In genomic region chr12:16789756-16790155, GRCm38 (mm10) we compare ENCODE assay signal across 19 mouse cellular contexts. TPM values are rescaled to one million over a fixed set of nuclear protein-coding genes. Genes with fewer than 3 reads are reported as not detected.
A peak's percentile ranks its signal among the peaks of the same experiment; 100 is the strongest.
DNase-seq lines count a peak whose midpoint lies in the region; ATAC-seq lines count a peak whose summit lies in the region.
"Had no signal": no experiment of that assay in that cellular context is flagged by ENCODE, and none has a peak within 500 bp of the region (broad histone marks: within the 10 kb centered on the region; RNA-seq: fewer than 3 reads in every experiment).

No protein-coding gene starts in this region.

- H3K9me3 ChIP-seq in hindbrain, embryonic 10.5 days: no peaks in the 10 kb centered on the region
- no peaks in the 10 kb centered on the region for H3K9me3 ChIP-seq in hindbrain, embryonic 13.5 days
- no peaks in the 10 kb centered on the region for H3K9me3 ChIP-seq in neural tube, embryonic 15.5 days (replicated peaks)
- H3K9me3 ChIP-seq: embryonic facial prominence, embryonic 12.5 days; limb, embryonic 13.5 days had no signal

- H3K4me3 ChIP-seq in hindbrain, embryonic 10.5 days: peak overlapping the region; percentile 27
- no peak overlapping the region for H3K4me3 ChIP-seq in hindbrain, embryonic 13.5 days
- no peak overlapping the region for H3K4me3 ChIP-seq in neural tube, embryonic 15.5 days (replicated peaks)
- H3K4me3 ChIP-seq: embryonic facial prominence, embryonic 12.5 days; layer of hippocampus, adult 2 months; limb, embryonic 13.5 days had no signal

- H3K27me3 ChIP-seq in hindbrain, embryonic 10.5 days (ENCODE audit: insufficient read depth, poor library complexity, severe bottlenecking): no peaks in the 10 kb centered on the region
- no peaks in the 10 kb centered on the region for H3K27me3 ChIP-seq in hindbrain, embryonic 13.5 days
- H3K27me3 ChIP-seq in neural tube, embryonic 15.5 days (replicated peaks): no peaks in the 10 kb centered on the region
- H3K27me3 ChIP-seq: embryonic facial prominence, embryonic 12.5 days; limb, embryonic 13.5 days; Patski had no signal

- WGBS in hindbrain, embryonic 10.5 days: 2% methylated on average over 4 of the region's 4 CpGs
- 7% methylated on average over 4 of the region's 4 CpGs for WGBS in hindbrain, embryonic 13.5 days
- WGBS in neural tube, embryonic 15.5 days: 4% methylated on average over 4 of the region's 4 CpGs

- peak overlapping the region; percentile 89 for H3K27ac ChIP-seq in hindbrain, embryonic 10.5 days
- no peak overlapping the region for H3K27ac ChIP-seq in hindbrain, embryonic 13.5 days
- no peak overlapping the region for H3K27ac ChIP-seq in neural tube, embryonic 15.5 days (replicated peaks)
- H3K27ac ChIP-seq: embryonic facial prominence, embryonic 12.5 days; layer of hippocampus, adult 2 months; limb, embryonic 13.5 days; liver, embryonic 14.5 days had no signal

- H3K9ac ChIP-seq in hindbrain, embryonic 13.5 days: no peak overlapping the region
- H3K9ac ChIP-seq in neural tube, embryonic 15.5 days (replicated peaks): no peak overlapping the region
- H3K9ac ChIP-seq: embryonic facial prominence, embryonic 12.5 days; limb, embryonic 13.5 days; liver, embryonic 14.5 days had no signal

- peak; percentile 90 for DNase-seq in hindbrain, embryonic 10.5 days (ENCODE audit: low spot score)
- peak; percentile 69 for DNase-seq in neural tube, embryonic 10.5 days (ENCODE audit: extremely low spot score, low spot score)
- DNase-seq in fibroblast of lung, adult 2 months (ENCODE audit: low read depth): peak; percentile 84
- peak; percentile 76 for DNase-seq in retina, postnatal 1 day
- DNase-seq in adrenal gland, postnatal 10 days: no peak
- DNase-seq in heart, adult 18-20 months: no peak
- DNase-seq: cerebellum, adult 9-11 months; kidney, adult 11 months; kidney, postnatal 10 days; thymus, postnatal 4 days had no signal

- H3K36me3 ChIP-seq in hindbrain, embryonic 10.5 days: peaks cover 53% of the 10 kb centered on the region
- H3K36me3 ChIP-seq in hindbrain, embryonic 13.5 days: no peaks in the 10 kb centered on the region
- no peaks in the 10 kb centered on the region for H3K36me3 ChIP-seq in neural tube, embryonic 15.5 days
- H3K36me3 ChIP-seq: embryonic facial prominence, embryonic 12.5 days; limb, embryonic 13.5 days had no signal

- ATAC-seq in hindbrain, embryonic 13.5 days (ENCODE audit: low FRiP score): no peak
- no peak for ATAC-seq in neural tube, embryonic 15.5 days (ENCODE audit: low FRiP score)
- ATAC-seq: activated CD4-positive, CD25-positive, alpha-beta regulatory T cell, adult 4 months; Patski had no signal

- no peak overlapping the region for H3K4me2 ChIP-seq in hindbrain, embryonic 13.5 days
- H3K4me2 ChIP-seq in neural tube, embryonic 15.5 days: no peak overlapping the region
- H3K4me2 ChIP-seq: embryonic facial prominence, embryonic 12.5 days; limb, embryonic 13.5 days had no signal

- H3K4me1 ChIP-seq in hindbrain, embryonic 10.5 days (replicated peaks): peaks cover 54% of the 10 kb centered on the region
- H3K4me1 ChIP-seq in hindbrain, embryonic 13.5 days (replicated peaks): peaks cover 7% of the 10 kb centered on the region; the same call in 1 of the 2 replicates
- no peaks in the 10 kb centered on the region; the same call in 1 of the 2 replicates for H3K4me1 ChIP-seq in neural tube, embryonic 15.5 days
- H3K4me1 ChIP-seq: limb, embryonic 13.5 days had no signal

RNA-seq across cellular contexts. Expression of gene Greb1, which starts 10.9 kb away (rescaled TPM):
- polyA plus RNA-seq in hindbrain, embryonic 10.5 days (2016; fragmentation: Nextera tagmentation; extraction: Ambion mirVana): 19.0 and 28.1 TPM in 2 replicates
- polyA plus RNA-seq in hindbrain, embryonic 13.5 days (2015; fragmentation: Nextera tagmentation; extraction: Ambion mirVana): 1.5 and 2.5 TPM in 2 replicates
- 0.67 and 1.9 TPM in 2 replicates for polyA plus RNA-seq in neural tube, embryonic 15.5 days (2015; fragmentation: Nextera tagmentation; extraction: Ambion mirVana)
- total RNA-seq in adrenal gland, postnatal 10 days (2021): 10 to 100 TPM; 19.3 to 37.1 TPM
- under 1 TPM; 0.27 to 0.33 TPM for total RNA-seq in heart, adult 18-20 months (2021)
- total RNA-seq: hematopoietic stem cell, adult 5-6 weeks had no signal

RNA-seq across cellular contexts. Expression of gene E2f6, which starts 21.0 kb away (rescaled TPM):
- polyA plus RNA-seq in hindbrain, embryonic 10.5 days (2016; fragmentation: Nextera tagmentation; extraction: Ambion mirVana): 65.4 TPM in 2 replicates
- 35.5 and 37.5 TPM in 2 replicates for polyA plus RNA-seq in hindbrain, embryonic 13.5 days (2015; fragmentation: Nextera tagmentation; extraction: Ambion mirVana)
- polyA plus RNA-seq in neural tube, embryonic 15.5 days (2015; fragmentation: Nextera tagmentation; extraction: Ambion mirVana): 26.3 and 31.2 TPM in 2 replicates
- total RNA-seq in adrenal gland, postnatal 10 days (2021): 10 to 100 TPM; 27.5 to 43.8 TPM
- 10 to 100 TPM; 84.6 to 86.7 TPM for total RNA-seq in heart, adult 18-20 months (2021)

Comparison
In these comparisons a context has a peak if more than half of its experiments do, and no peak if none do; other contexts are left out.
1. DNase-seq: peak in hindbrain, embryonic 10.5 days (single experiment), neural tube, embryonic 10.5 days (single experiment), fibroblast of lung, adult 2 months (single experiment) and retina, postnatal 1 day (single experiment); none in adrenal gland, postnatal 10 days (single experiment) and heart, adult 18-20 months (0 of 2).